Mouse (Mus musculus): ENCODE measurements around the gene Il22. TPM values are rescaled to one million over a fixed set of nuclear protein-coding genes. Genes with fewer than 3 reads are reported as not detected.
"Not testable (repeated sequence)": the region's sequence is repeated elsewhere in the genome, so short reads cannot be mapped to it uniquely, and the experiment has no call there.

Gene Il22
- total RNA-seq (2021): not detected in 2 replicates
- long read RNA-seq: 0 reads

GRCm38 (mm10) chr10:118204642-118205041 is at the start of gene Il22:
Gene Il22 (plus strand): TSS chr10:118204942.
- no peak for DNase-seq

DNA sequence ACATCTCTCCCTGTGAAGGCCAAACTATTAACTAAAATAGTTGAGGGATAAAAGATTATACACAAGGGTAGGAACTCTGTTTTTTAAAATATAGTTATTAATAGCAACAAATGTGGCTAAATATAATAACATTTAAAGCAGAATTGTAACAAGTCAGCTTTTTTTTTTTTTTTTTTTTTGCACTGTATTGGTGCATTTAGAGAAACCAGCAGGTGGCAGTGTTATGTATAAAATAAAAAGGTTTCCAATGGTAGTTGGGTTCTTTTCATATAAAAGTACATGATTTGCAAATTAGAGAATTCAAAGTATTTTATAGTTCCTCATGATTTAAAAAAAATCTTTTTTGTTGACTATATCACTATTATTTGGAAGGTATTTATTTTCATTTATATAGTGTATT is 48.8 kb upstream of the Il22 start:
- DNase-seq: no peak

DNA sequence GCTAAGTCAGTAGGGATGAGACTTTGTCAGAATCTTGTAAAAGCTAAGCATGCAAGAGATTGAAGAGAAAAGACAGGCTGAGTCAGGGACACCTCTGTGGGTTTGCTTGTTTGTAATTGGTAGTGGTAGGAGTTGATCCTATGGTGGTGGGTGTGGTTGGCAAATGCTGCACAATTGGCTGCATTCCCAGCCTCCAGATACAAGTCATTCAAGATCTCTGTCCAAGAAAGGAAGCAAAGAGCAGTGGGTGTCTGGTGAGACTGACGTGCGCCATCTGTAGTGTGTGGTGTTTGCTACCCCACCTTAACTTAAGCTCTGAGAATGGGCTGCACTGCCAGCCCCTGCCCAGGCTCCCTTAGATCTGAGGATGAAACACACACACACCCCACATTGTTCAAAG is 43.6 kb upstream of the Il22 start:
- DNase-seq: no peak

- DNase-seq: no peak
Observed at GRCm38 (mm10) chr10:118169212-118169611, 35.5 kb upstream of the Il22 start.

- no peak for DNase-seq
Observed at GRCm38 (mm10) chr10:118172416-118172815, 32.3 kb upstream of the Il22 start.

DNA sequence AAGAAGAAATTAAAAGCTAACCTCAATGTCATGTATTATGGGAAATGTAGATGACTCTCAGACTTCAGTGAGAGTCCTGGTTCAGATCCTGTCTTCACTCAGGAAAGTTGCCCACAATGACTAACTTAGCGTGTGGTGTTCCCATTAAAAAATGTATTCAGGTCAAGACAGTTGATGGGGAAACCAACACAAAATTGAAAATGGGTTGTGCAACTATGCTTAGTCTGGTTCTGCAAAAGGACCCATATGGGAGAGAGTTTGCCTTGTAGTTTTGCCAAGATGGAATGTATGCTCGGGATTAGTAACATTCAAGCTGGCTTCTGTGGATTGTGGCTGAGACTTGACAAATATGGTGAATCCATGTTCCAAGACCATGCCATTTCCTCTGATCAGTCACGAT is 31.9 kb upstream of the Il22 start:
- no peak for DNase-seq

DNA sequence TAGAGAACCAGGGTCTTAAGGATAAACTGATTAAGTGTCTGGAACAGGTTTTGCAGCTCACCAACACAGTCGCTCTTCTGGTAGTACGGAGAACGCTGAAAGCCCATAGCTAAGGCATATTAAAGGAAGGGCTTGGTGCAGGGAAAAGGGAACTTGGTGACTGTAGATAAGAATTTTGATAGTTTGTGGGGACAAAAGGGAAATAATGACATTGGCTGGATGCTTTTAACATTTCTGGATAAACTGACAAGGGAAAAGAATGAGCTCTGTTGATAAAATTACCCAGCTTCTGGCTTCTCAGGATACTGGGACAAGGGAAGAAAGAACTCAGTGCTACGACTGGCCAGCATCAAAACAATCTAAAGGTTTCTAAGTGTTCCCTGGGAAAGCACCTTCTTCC is 29.2 kb upstream of the Il22 start:
- not testable (repeated sequence) for DNase-seq

- DNase-seq: no peak
Observed at GRCm38 (mm10) chr10:118178735-118179151, 26.0 kb upstream of the Il22 start.

- DNase-seq: no peak
Observed at GRCm38 (mm10) chr10:118179265-118179664, 25.5 kb upstream of the Il22 start.

DNA sequence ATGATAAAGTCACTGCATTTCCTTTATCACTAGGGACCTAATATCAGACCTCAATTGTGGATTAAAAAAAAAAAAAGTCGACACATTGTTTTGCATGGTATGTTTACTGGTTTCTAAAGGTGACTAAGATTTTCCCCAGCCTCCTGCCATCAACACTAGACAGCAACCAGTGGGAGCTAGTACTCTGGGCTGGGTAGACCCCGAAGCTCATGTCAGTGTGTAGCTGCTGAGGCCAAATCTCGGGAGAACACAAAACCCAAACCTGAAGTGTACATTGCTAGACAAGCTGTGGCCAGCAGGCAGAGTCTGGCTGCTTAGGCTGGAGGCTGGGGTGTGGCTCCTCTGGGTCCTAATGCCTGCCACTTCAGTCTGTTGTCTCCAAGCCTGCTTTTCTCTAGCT is 9.6 kb upstream of the Il22 start:
- DNase-seq: not testable (repeated sequence)

DNA sequence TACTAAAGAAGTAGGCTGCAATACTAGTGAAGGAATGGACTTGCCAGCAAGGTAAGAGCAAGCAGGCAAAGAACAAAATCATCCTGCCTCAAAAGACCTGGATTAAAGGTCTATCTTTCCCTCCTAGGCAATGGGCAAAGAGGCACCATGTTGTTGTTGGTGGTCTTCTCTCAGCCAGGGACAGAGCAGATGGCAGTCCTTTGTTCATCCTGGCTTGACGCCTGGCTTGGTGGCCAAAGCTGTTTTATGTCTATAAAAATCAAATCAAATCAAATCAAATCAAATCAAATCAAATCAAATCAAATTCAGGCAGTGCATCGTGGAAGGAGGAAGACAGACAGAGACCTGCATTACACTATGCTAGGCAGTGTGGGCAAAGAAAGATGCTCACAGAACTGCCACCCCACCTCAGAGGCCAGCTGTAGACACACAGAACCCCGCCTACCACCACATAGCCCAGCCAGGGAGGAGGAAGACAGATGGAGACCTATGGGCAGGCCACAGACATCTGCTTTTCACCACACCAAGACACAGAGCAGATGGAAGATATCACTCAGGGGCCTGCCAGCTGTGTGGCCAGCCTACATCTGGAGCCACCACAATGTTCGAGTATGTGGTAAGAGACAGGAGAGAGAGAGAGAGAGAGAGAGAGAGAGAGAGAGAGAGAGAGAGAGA is 11.1 kb downstream of the Il22 start:
- not testable (repeated sequence) for DNase-seq

- DNase-seq: not testable (repeated sequence)
Observed at GRCm38 (mm10) chr10:118227629-118228028, 22.9 kb downstream of the Il22 start.

- DNase-seq: not testable (repeated sequence)
Observed at GRCm38 (mm10) chr10:118232607-118233006, 27.9 kb downstream of the Il22 start.

DNA sequence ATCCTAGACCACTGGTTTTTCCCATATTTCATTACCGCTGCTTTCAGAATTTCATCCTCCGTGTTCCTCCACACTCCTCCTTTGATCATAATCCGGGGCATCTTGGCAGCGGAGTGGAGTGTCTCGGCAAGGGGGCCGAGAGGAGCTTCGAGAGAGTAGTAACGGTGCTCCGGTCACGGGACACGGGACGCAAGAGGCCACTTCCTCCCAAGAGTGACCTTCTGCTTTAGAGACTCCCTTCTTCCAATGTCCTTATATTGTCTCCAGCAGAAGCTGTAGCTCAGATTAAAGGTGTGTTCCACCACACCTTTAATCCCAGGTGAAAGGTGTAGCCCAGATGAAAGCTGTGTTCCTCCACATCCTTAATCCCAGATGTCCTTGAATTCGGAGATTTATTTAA is 35.9 kb downstream of the Il22 start, which contains the start of gene Gm32717:
Gm32717 (minus strand) TSS at position 101 of the 400 bp plus-strand sequence.
- not testable (repeated sequence) for DNase-seq

- DNase-seq: peak; percentile 18
Observed at GRCm38 (mm10) chr10:118249006-118249595, 44.4 kb downstream of the Il22 start.

- peak; percentile 20 for DNase-seq
Observed at GRCm38 (mm10) chr10:118250852-118251295, 46.1 kb downstream of the Il22 start.

GRCm38 (mm10) chr10:118258388-118258787 is 53.6 kb downstream of the Il22 start, which contains the start of gene Gm32802:
Gene Gm32802 (plus strand): TSS chr10:118258688.
- not testable (repeated sequence) for DNase-seq

Other genes with a start within 250 kb of the Il22 start
- 11.7 and 16.6 TPM in 2 replicates for gene Mdm1, start 63.1 kb upstream of the Il22 start, total RNA-seq (2021)
- 0.49 TPM in 1 of 2 replicates, not detected in the other for gene Gm32717, start 35.8 kb downstream of the Il22 start, total RNA-seq (2021)
- gene Gm32802, start 53.7 kb downstream of the Il22 start, total RNA-seq (2021): 0.49 TPM in 1 of 2 replicates, not detected in the other
- not detected in 2 replicates for gene Iltifb, start 90.1 kb downstream of the Il22 start, total RNA-seq (2021)
- not detected in 2 replicates for gene Gm9040, start 122.0 kb downstream of the Il22 start, total RNA-seq (2021)
- gene Gm9044, start 127.5 kb downstream of the Il22 start, total RNA-seq (2021): not detected in 2 replicates
- gene Gm9045, start 132.9 kb downstream of the Il22 start, total RNA-seq (2021): not detected in 2 replicates
- not detected in 2 replicates for gene Gm9046, start 138.3 kb downstream of the Il22 start, total RNA-seq (2021)
- gene Gm9048, start 143.7 kb downstream of the Il22 start, total RNA-seq (2021): not detected in 2 replicates
- gene Gm9049, start 149.2 kb downstream of the Il22 start, total RNA-seq (2021): not detected in 2 replicates
- gene Ifng, start 236.1 kb downstream of the Il22 start, total RNA-seq (2021): not detected in 2 replicates